Mouse (Mus musculus): ENCODE results near the gene Olfr201. TPM values are rescaled to one million over a fixed set of nuclear protein-coding genes. Genes with fewer than 3 reads are reported as not detected.
"Not testable (repeated sequence)": the region's sequence is repeated elsewhere in the genome, so short reads cannot be mapped to it uniquely, and the experiment has no call there.

Olfr201 gene
- polyA plus RNA-seq (2015; fragmentation: Nextera tagmentation; extraction: Ambion mirVana) = not detected in 2 replicates

GRCm38 (mm10) chr16:59272532-59272931 lies at the start of gene Olfr201:
TSS of gene Olfr201 (minus strand) at chr16:59272632.
- H3K27me3 ChIP-seq (ENCODE audit: control insufficient read depth, insufficient read depth, low read depth, low read length); H3K4me2 ChIP-seq (ENCODE audit: low read depth, low read length); H3K9ac ChIP-seq (ENCODE audit: low read length); H3K9me3 ChIP-seq (ENCODE audit: control insufficient read depth, low read length); H3K4me3 ChIP-seq (ENCODE audit: low read length); H3K27ac ChIP-seq (ENCODE audit: low read length); ATAC-seq (ENCODE audit: low read depth); H3K36me3 ChIP-seq (ENCODE audit: control insufficient read depth, insufficient read depth, low read length); H3K4me1 ChIP-seq (replicated peaks; ENCODE audit: control insufficient read depth, insufficient read depth, low read length): not testable (repeated sequence)
- 77% methylated on average over 4 of the region's 4 CpGs for WGBS

DNA sequence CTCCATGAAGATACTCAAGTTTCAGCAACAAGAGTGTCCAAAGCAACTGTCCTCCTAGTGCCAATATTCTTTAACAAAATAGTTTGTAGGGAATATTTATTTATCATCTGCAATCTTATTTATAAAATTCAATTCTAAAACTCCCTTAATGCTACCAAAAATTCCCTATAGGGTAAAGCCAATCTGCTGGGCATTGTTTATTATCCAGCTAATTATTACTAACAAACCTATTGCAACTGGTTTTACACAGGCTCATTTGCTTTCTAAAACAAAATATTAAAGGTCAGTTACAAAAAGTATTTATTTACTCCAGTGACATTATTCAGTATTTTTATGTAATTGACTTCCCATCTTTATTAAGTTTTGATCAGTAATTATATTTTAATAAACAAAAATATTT lies 45.7 kb upstream of the Olfr201 start, which contains the start of gene Olfr204:
Gene Olfr204, minus strand, starts transcription at position 101 of the 400 bp plus-strand sequence.
- no peak within 1 kb of the TSS for H3K4me2 ChIP-seq (ENCODE audit: low read depth, low read length)
- H3K36me3 ChIP-seq (ENCODE audit: control insufficient read depth, insufficient read depth, low read length) = no peaks in the 10 kb centered on the region
- no peaks in the 10 kb centered on the region for H3K4me1 ChIP-seq (replicated peaks; ENCODE audit: control insufficient read depth, insufficient read depth, low read length)
- H3K4me3 ChIP-seq (ENCODE audit: low read length) = no peak within 1 kb of the TSS
- H3K9ac ChIP-seq (ENCODE audit: low read length) = no peak within 1 kb of the TSS
- no peaks in the 10 kb centered on the region for H3K27me3 ChIP-seq (ENCODE audit: control insufficient read depth, insufficient read depth, low read depth, low read length)
- H3K27ac ChIP-seq (ENCODE audit: low read length) = no peak within 1 kb of the TSS
- no peak for ATAC-seq (ENCODE audit: low read depth)
- no peaks in the 10 kb centered on the region for H3K9me3 ChIP-seq (ENCODE audit: control insufficient read depth, low read length)

DNA sequence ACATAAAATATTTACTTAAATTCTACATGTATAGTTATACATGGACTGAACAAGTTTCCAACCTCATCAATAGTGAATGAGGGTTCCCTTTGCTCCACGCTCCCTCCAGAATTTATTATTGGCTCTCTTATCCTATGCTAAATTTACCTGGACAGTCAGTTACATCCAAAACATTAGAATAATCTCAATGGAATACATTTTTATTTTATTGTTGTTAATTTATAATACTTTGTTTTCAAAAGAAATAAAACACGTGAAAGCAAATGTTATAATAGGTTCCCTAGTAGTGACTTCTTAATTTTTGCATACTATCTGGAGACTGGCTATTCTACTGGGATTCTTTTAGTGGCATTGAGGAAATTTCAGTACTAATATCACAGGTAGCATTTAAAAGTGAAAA lies 26.1 kb upstream of the Olfr201 start, which contains the start of gene Olfr203:
Gene Olfr203, plus strand, starts transcription at position 301 of the 400 bp plus-strand sequence.
- Histone ChIP-seq H3K9me3 (ENCODE audit: control insufficient read depth, low read length) (no peaks in the 10 kb centered on the region), H3K27me3 (ENCODE audit: control insufficient read depth, insufficient read depth, low read depth, low read length) (no peaks in the 10 kb centered on the region), H3K27ac (ENCODE audit: low read length) (no peak within 1 kb of the TSS), H3K9ac (ENCODE audit: low read length) (no peak within 1 kb of the TSS), H3K4me1 (replicated peaks; ENCODE audit: control insufficient read depth, insufficient read depth, low read length) (no peaks in the 10 kb centered on the region), H3K4me2 (ENCODE audit: low read depth, low read length) (no peak within 1 kb of the TSS), H3K36me3 (ENCODE audit: control insufficient read depth, insufficient read depth, low read length) (no peaks in the 10 kb centered on the region), H3K4me3 (ENCODE audit: low read length) (no peak within 1 kb of the TSS)
- no peak for ATAC-seq (ENCODE audit: low read depth)
- WGBS = 75% methylated on average over 2 of the region's 2 CpGs

GRCm38 (mm10) chr16:59287576-59287975 lies 15.1 kb upstream of the Olfr201 start:
- H3K4me3 ChIP-seq (ENCODE audit: low read length); H3K4me1 ChIP-seq (replicated peaks; ENCODE audit: control insufficient read depth, insufficient read depth, low read length); H3K27me3 ChIP-seq (ENCODE audit: control insufficient read depth, insufficient read depth, low read depth, low read length); H3K36me3 ChIP-seq (ENCODE audit: control insufficient read depth, insufficient read depth, low read length); H3K27ac ChIP-seq (ENCODE audit: low read length); H3K9ac ChIP-seq (ENCODE audit: low read length); ATAC-seq (ENCODE audit: low read depth); H3K9me3 ChIP-seq (ENCODE audit: control insufficient read depth, low read length); H3K4me2 ChIP-seq (ENCODE audit: low read depth, low read length): not testable (repeated sequence)
- 72% methylated on average over 9 of the region's 9 CpGs for WGBS

DNA sequence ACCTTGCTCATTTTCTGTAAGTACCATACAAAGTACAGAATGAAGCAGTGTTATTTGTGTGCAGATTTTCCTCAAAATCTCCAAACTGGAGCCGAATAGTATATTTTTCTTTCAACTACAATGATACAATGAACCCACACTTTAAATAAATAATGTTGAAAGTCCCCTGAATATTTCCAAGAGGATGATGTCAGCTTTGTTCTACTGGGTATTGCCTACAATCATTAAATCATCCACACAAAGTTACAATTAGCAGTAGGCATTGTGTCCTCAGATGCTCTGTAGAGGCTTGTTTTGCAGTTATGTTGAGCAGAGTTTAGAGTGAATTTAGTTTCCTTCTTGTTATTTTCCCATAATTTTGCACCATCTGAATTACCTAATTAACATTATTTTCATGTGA lies 14.3 kb upstream of the Olfr201 start, which contains the start of gene Olfr202:
Gene Olfr202, minus strand, starts transcription at position 101 of the 400 bp plus-strand sequence.
- Histone ChIP-seq H3K36me3 (ENCODE audit: control insufficient read depth, insufficient read depth, low read length) (no peaks in the 10 kb centered on the region), H3K4me3 (ENCODE audit: low read length) (no peak within 1 kb of the TSS), H3K9me3 (ENCODE audit: control insufficient read depth, low read length) (no peaks in the 10 kb centered on the region), H3K4me2 (ENCODE audit: low read depth, low read length) (no peak within 1 kb of the TSS), H3K27ac (ENCODE audit: low read length) (no peak within 1 kb of the TSS), H3K27me3 (ENCODE audit: control insufficient read depth, insufficient read depth, low read depth, low read length) (no peaks in the 10 kb centered on the region), H3K4me1 (replicated peaks; ENCODE audit: control insufficient read depth, insufficient read depth, low read length) (no peaks in the 10 kb centered on the region), H3K9ac (ENCODE audit: low read length) (no peak within 1 kb of the TSS)
- 65% methylated on average over 1 of the region's 1 CpGs for WGBS
- ATAC-seq (ENCODE audit: low read depth) = no peak

GRCm38 (mm10) chr16:59283476-59283875 lies 11.0 kb upstream of the Olfr201 start:
- no peaks in the 10 kb centered on the region for H3K4me1 ChIP-seq (replicated peaks; ENCODE audit: control insufficient read depth, insufficient read depth, low read length)
- H3K27ac ChIP-seq (ENCODE audit: low read length) = no peak overlapping the region
- H3K27me3 ChIP-seq (ENCODE audit: control insufficient read depth, insufficient read depth, low read depth, low read length) = no peaks in the 10 kb centered on the region
- H3K9ac ChIP-seq (ENCODE audit: low read length) = no peak overlapping the region
- H3K4me3 ChIP-seq (ENCODE audit: low read length) = no peak overlapping the region
- no peak overlapping the region for H3K4me2 ChIP-seq (ENCODE audit: low read depth, low read length)
- no peaks in the 10 kb centered on the region for H3K36me3 ChIP-seq (ENCODE audit: control insufficient read depth, insufficient read depth, low read length)
- 29% methylated on average over 1 of the region's 1 CpGs for WGBS
- ATAC-seq (ENCODE audit: low read depth) = no peak
- H3K9me3 ChIP-seq (ENCODE audit: control insufficient read depth, low read length) = no peaks in the 10 kb centered on the region

- H3K27me3 ChIP-seq (ENCODE audit: control insufficient read depth, insufficient read depth, low read depth, low read length) = no peaks in the 10 kb centered on the region
- H3K27ac ChIP-seq (ENCODE audit: low read length) = no peak overlapping the region
- no peaks in the 10 kb centered on the region for H3K36me3 ChIP-seq (ENCODE audit: control insufficient read depth, insufficient read depth, low read length)
- H3K4me1 ChIP-seq (replicated peaks; ENCODE audit: control insufficient read depth, insufficient read depth, low read length) = no peaks in the 10 kb centered on the region
- ATAC-seq (ENCODE audit: low read depth) = no peak
- no peak overlapping the region for H3K4me3 ChIP-seq (ENCODE audit: low read length)
- no peak overlapping the region for H3K9ac ChIP-seq (ENCODE audit: low read length)
- no peak overlapping the region for H3K4me2 ChIP-seq (ENCODE audit: low read depth, low read length)
- 56% methylated on average over 3 of the region's 3 CpGs for WGBS
- no peaks in the 10 kb centered on the region for H3K9me3 ChIP-seq (ENCODE audit: control insufficient read depth, low read length)
Measured at GRCm38 (mm10) chr16:59280542-59280941, 8.1 kb upstream of the Olfr201 start.

DNA sequence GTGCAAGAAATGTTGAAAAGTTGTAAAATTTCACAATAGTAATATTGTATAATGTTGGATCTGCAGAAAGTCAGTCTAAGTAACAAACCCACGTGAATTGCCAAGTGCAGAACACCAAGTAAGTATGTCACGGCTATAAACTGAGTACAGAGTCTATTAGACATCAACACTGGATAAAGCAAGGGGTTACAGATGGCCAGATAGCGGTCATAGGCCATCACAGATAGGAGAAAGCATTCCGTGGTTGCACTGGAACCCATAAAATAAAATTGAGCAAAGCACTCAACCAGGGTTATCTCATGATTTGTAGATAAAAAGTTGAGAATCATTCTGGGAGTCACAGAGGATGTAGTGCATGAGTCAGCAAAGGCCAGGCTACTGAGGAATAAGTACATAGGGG lies 3.3 kb downstream of the Olfr201 start:
- not testable (repeated sequence) for H3K4me3 ChIP-seq (ENCODE audit: low read length); ATAC-seq (ENCODE audit: low read depth); H3K27me3 ChIP-seq (ENCODE audit: control insufficient read depth, insufficient read depth, low read depth, low read length); H3K36me3 ChIP-seq (ENCODE audit: control insufficient read depth, insufficient read depth, low read length); H3K9ac ChIP-seq (ENCODE audit: low read length); H3K4me2 ChIP-seq (ENCODE audit: low read depth, low read length); H3K9me3 ChIP-seq (ENCODE audit: control insufficient read depth, low read length); H3K4me1 ChIP-seq (replicated peaks; ENCODE audit: control insufficient read depth, insufficient read depth, low read length); H3K27ac ChIP-seq (ENCODE audit: low read length)
- WGBS = 70% methylated on average over 4 of the region's 4 CpGs

- no peak overlapping the region for H3K4me3 ChIP-seq (ENCODE audit: low read length)
- no peaks in the 10 kb centered on the region for H3K27me3 ChIP-seq (ENCODE audit: control insufficient read depth, insufficient read depth, low read depth, low read length)
- no peak for ATAC-seq (ENCODE audit: low read depth)
- no peaks in the 10 kb centered on the region for H3K4me1 ChIP-seq (replicated peaks; ENCODE audit: control insufficient read depth, insufficient read depth, low read length)
- H3K27ac ChIP-seq (ENCODE audit: low read length) = no peak overlapping the region
- WGBS = 80% methylated on average over 17 of the region's 17 CpGs
- no peaks in the 10 kb centered on the region for H3K36me3 ChIP-seq (ENCODE audit: control insufficient read depth, insufficient read depth, low read length)
- H3K9me3 ChIP-seq (ENCODE audit: control insufficient read depth, low read length) = no peaks in the 10 kb centered on the region
- no peak overlapping the region for H3K4me2 ChIP-seq (ENCODE audit: low read depth, low read length)
- H3K9ac ChIP-seq (ENCODE audit: low read length) = no peak overlapping the region
Measured at GRCm38 (mm10) chr16:59249684-59250083, 22.7 kb downstream of the Olfr201 start.

DNA sequence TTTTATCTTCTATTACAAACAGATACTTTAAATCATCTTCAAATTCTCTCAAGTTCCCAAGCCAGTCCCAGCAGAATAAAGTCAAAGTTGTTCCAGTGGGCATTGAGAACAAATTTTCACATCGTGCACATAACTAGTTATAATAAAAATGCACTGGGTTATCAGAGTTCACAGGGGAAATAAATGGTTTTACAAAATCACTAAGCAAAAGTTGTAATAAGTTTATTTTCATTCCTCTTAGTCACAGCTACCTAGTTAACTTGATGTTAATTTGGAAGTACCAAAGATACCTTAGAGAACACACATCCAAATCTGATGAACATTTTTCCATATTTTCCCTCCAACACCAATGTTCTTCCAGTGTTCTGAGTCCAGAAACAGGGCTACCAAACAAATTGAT lies 52.8 kb downstream of the Olfr201 start, which contains the start of gene Olfr199:
Gene Olfr199, minus strand, starts transcription at position 101 of the 400 bp plus-strand sequence.
- H3K27ac ChIP-seq (ENCODE audit: low read length); H3K36me3 ChIP-seq (ENCODE audit: control insufficient read depth, insufficient read depth, low read length); H3K4me3 ChIP-seq (ENCODE audit: low read length); H3K9me3 ChIP-seq (ENCODE audit: control insufficient read depth, low read length); H3K4me1 ChIP-seq (replicated peaks; ENCODE audit: control insufficient read depth, insufficient read depth, low read length); H3K27me3 ChIP-seq (ENCODE audit: control insufficient read depth, insufficient read depth, low read depth, low read length); ATAC-seq (ENCODE audit: low read depth); H3K9ac ChIP-seq (ENCODE audit: low read length); H3K4me2 ChIP-seq (ENCODE audit: low read depth, low read length): not testable (repeated sequence)
- WGBS = 59% methylated on average over 1 of the region's 1 CpGs

Data from lung, embryonic 16.5 days (tissue).